Mouse (Mus musculus) cerebellum, adult (tissue): ENCODE results near the gene Gpr142.

ENCODE experiments used
- ATAC-seq: cut with Nextera tagmentation; 2 replicates; pipeline ENCODE4 v1.9.2; 2017; ENCODE audit warnings: mild to moderate bottlenecking, moderate library complexity, mixed read lengths; ENCODE audit not compliant: insufficient number of reproducible peaks, low FRiP score, low TSS enrichment

Gene Gpr142

DNA sequence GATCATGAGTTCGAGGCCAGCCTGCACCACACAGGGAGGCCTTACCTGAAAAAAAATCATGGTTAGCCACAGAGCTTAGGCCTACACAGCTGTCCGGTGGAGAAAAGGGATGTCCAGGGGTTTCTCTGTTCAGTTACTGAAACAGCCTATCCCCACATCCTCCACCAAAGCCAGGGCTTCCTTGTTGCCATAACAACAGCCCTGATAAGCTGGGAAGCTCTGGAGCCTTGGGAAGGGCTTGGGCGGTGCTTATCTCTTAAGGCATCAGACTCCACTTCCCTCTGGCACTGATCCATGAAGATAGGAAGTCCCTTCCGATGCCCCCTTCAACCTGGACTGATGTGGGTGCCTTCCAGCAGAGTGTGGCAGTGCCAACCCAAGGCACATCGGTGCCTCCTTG is 34.4 kb downstream of the Gpr142 start:
- ATAC-seq: no peak

DNA sequence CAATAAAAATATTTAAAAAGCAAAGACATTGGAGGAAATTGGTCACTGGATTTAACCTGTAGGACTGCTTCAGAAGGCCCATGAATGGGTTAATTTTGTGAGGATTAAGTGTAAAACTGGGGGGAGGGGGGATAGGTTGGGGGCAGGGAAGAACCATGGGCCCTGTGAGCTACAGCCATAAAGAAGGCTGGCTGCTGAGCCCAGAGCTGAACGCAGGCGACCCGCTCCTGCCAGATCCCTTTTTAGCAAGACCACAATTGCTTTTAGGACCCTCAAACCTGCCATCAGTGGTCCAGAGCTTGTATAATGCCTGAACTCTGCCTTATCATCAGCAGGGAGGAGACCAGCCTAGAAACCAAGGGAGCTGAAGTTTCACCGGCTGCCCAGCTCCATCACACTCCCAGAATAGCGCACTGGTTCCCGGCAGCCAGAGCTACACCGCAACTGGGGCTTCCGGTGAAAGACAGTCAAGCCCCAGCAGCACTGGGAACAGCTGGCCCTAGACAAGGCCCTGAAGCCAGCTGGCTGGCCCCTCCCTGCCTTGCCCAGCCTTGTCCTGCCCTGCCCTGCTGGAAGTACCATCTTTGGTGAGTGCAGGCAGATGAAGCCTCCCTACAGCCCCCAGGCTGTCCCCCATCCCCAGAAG is 45.2 kb downstream of the Gpr142 start:
- no peak for ATAC-seq

DNA sequence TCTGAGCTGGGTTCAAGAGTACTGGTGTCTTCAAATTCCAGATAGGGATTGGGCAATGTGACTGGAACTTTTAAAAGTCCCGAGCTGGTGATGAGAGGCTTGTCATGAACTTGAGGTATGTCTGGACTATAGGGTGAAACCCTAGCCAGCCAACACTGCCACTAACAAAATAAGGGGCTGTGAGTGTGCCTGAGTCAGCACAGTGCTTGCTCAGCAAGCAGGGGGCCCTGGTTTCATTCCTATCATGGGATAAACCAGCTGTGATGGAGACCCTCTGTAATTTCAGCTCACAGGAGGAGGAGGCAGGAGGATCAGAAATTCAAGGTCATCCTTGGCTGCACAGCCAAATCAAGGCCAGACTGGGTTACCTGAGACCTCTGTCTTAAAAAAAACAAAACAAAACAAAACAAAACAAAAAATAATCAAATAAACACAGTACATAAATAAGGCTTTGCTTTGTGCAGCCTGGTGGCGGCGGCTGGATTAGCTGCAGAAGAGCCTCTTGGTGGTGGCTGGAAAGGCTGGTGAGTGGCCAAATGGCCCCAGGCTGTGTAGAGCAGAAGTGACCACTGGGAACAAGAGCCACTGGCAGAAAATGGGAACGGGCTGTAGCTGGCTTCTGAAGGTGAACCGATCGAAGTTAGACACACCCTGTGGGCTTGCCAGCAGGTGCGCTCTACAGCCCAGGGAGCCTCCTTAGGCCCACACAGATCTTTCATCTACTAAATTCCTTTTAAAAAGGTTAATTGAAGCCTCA is 45.9 kb downstream of the Gpr142 start:
- ATAC-seq: no peak

DNA sequence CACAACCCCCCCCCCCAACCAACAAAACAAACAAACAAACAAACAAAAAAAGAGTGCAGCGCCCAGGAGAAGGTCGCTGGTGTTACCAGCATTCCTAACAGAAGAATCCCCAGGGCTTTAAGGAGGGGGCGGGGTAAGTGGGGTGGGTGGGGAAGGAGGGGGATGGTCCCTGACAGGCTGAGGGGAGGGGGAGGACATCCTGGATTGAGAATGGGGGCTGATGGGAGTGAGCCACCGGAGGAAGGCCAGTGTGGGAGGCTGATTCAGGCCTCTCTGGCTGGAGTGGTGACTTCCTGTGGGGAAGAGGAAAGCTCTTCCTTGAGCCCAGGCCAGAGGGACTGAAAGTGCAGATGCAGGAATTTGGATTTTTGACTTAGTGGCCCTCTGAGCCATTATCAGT is 47.6 kb downstream of the Gpr142 start:
- ATAC-seq: no peak

DNA sequence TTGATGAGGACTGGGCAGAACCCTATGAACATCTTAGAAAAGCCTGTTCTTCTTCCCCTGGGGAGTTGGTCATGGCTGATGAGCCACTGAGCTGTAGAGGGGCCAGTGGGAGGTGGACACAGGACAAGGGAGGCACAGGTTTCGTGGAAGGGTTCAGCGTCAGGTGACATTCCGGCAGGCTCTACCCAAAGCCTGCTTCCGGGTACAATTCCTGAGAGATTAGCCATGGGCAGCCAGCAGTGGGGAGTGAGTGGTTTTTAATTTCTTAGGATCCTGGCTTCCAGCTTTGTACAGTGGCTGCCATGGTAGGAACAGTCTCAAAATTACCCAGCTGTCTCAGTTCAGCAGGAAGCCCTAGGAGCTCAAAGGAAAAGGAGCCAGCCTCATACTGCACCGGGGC is 48.3 kb downstream of the Gpr142 start:
- ATAC-seq: no peak

DNA sequence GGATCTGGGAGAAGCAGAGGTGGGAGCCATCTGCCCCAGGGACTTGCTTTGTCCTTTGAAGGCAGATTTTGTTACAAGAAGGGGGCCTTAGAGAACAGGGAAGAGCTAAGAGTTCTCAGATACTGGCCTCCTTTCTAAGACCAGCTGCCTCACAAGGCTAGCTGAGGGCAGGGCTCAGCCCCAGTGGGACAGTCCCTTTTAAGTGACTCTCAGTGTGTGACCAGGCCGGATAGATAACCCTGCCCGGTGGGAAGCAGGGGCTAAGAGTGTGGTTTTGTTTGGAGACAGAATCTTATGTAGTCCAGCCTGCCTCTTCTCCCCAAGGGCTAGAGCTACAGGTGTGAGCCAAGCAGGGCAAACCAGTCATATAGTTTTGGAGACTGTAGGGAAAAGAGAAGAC is 50.8 kb downstream of the Gpr142 start:
- no peak for ATAC-seq

DNA sequence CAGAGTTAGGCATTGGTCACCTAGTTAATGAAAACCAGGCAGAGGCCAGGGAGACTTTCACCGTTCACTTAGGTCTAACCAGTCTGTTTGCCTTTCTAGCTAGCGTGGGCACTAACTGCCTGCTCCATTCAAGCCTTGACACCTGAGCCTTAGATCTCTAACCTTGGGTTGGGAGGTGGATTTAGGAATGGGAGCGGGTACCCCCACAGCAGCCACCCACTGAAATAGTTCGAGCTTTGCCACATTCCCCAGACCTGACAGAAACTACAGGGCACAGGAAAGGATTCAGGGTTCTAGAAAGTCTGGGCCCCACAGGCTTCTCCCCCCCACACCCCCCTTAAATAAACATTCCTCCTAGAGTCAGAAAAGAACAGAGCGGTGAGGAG is 51.3 kb downstream of the Gpr142 start:
- ATAC-seq: no peak

DNA sequence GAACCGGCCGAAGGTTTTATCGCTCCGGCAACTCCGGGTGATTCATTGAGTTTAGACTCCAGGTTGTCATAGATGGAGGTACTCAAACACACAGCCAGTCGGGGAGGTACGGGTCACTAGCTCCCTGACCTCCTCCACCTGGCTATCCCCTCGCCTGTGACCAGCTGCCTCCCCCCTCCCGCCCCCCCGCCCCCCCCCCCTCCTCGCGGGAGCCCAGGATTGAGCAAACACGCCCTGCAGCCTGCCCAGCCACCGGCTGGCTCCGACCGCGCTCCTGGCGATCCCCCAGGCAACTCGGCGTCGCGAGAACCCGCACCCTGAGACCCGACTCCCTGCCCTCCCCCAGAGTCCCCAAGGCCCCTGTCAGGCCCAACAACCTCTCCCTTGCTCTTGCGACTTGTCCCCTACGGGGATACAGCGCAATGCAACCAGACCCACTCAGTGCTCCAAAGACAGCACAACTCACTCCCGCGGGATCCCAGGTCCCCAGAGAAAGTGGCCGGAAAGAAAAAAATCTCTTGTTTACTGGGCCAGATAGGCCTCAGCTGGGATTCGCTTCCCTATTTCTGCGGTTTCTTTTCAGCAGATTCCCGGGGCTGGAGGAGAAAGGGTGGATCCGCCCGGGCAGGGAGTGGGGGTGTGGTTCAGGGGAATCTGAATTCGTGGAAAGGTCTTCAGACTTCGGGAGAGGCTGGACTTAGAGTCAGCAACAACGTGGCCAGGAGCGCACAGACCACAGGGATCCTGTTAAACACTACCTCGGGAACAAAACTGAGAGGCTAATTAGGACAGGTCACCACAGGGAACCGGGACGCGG is 51.9 kb downstream of the Gpr142 start, which contains the start of gene Gprc5c:
TSS of gene Gprc5c (plus strand) at position 701 of the 817 bp plus-strand sequence.
- peak; percentile 46 for ATAC-seq

DNA sequence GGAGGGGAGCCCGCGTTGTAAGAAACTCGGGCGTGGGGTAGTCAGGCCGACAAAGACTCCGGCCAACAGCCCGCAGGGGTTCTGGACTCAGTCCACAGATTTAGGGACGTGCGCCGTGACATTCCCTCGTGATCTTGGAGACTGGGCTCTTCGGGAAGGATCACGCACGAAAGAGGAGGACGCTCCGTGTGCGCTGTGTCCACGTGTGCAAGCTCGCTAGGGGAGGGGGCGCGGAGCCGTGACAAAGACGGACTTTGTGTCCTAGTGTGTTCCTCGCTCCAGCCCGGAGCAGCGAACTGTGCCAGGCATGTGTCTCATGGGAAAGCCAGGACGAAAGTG is 52.5 kb downstream of the Gpr142 start:
- ATAC-seq: peak; percentile 34

DNA sequence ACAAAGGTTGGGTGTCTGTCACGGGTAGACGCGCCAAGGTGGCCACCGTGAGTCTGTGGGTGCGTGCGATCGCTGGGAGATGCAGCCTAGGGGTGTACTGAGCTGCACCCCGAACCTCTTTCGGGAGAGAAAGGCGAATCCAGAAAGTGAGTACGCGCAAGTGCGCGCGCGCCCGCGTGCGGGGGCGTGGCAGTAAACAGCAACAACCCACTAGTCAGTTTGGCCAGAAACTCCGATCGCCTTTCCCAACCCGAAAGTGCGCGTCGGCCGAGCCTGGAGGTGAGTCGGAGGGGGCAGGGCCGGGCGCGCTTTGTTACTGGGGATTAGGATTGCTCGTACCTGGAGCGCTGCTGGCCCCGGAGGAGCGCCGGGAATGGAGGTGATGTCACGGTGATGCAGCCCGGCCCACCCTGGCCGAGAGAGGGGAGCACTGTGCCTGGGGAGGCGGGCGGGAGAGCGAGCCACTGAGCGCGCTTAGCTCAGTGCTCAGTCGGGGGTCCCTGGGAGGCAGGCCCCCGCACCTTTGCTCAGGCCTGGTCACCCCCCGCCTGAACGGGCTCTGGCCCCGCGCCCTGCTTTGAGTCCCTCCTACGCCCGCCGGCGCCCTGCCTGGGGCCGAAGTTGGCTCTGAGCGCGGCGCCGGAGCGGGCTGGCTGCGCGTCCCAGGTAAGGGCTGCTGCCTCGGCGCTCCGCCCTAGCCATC is 53.0 kb downstream of the Gpr142 start:
- peak; percentile 73 for ATAC-seq

DNA sequence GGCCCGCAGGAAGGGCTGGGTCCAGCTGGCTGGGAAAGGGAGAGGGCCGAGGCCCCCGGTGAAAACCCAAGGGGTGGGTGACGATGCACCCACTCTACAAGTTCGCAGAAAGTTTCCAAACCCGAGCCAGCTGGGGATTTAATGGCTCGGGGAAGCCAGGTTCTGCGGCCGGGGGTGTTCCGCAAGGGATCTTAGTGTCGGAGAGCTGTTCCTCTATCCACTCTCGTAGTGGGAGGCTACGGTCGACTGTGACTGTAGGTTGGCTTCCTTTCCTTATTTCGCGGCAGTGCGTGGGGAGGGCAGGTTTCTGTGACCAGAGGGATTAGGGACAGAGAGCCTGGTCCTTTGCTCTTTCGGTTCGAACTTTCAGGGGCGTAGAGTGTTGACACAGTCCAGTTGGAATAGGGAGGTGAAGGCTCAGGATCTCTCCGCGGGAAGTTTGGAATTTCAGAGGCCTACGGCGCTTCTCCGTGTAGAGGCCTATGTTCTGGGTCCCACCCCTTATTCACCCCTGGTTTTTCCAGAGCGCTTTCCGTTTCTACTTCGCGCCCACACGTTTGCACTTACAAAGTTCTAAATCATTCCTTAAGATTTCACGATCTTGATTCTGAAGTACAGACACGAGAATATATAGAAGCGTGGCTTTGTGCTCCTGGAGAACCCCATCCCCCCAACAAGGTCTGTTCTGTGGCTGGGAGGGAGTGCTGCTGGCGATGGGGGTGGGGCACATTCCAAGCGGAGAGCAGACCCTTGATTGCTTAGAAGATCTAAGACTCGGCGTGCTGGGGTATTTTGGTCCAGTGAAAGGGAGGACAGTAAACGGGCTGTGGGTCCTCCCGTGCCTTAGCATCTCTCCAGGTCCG is 53.8 kb downstream of the Gpr142 start:
- no peak for ATAC-seq

DNA sequence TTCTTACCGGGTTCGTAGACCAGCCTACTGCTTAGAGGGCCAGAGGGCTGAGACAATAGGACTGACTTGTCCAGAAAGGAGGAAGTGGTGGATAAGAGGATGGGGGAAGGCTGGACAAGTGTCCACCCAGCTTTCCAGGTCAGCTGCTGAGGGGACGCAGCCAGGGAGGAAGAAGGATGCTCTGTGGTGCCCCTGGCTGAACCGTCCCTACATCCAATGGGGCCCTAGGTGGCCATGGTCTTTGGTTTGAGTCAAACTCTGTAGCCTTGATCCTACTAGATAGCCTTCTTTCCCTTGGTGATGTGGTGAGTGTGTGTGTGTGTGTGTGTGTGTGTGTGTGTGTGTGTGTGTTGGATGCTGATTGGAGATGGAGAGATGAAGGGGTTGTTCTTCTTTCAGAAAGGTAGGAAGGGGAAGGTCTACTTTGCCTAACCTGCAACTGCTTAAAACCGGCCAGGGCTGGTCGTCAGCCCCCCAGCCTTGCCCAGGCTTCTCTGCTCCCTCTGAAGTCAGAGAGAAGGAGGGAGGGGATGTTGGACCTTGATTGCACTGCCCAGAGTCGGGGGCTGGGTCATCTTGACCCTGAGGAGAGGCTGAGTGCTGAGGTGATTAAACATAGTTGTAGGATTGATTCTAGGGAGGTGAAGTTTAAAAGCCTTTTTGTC is 54.6 kb downstream of the Gpr142 start:
- ATAC-seq: no peak

DNA sequence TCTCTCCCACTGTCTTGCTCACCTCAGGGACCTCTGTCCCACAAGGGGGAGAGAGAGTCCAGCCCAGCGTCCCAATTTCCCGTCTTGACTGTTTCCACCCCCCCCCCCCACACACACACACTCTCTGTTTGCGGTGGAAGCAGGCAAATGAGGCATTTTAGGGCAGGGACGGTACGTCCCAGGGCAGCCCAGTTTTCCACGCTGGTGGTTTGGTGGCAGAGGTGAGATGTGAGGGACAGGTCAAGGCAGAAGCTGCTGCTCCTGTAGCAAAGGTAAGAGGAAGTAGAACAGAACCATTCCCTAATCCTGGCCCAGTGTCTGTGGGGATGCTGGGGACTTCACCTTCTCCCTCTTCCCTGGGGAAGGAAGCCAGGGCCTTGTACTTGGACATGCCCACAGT is 55.9 kb downstream of the Gpr142 start:
- no peak for ATAC-seq

DNA sequence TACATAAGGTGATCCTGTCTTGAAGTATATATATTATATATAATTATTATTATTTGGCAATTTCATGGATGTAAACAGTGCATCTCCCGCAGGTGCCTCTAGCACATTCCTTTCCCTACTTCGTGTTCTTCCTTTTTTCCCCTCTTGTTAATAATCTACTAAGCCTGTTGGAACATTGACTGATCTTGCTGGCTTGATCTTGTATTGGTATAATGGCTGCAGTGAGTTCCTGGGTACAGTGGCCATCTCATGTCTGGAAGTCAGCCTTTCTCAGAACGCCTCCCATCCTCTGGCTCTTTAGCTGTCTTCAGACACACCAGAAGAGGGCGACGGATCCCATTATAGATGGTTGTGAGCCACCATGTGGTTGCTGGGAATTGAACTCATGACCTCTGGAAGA is 57.4 kb downstream of the Gpr142 start:
- ATAC-seq: no peak
